In the genomic region with DNA sequence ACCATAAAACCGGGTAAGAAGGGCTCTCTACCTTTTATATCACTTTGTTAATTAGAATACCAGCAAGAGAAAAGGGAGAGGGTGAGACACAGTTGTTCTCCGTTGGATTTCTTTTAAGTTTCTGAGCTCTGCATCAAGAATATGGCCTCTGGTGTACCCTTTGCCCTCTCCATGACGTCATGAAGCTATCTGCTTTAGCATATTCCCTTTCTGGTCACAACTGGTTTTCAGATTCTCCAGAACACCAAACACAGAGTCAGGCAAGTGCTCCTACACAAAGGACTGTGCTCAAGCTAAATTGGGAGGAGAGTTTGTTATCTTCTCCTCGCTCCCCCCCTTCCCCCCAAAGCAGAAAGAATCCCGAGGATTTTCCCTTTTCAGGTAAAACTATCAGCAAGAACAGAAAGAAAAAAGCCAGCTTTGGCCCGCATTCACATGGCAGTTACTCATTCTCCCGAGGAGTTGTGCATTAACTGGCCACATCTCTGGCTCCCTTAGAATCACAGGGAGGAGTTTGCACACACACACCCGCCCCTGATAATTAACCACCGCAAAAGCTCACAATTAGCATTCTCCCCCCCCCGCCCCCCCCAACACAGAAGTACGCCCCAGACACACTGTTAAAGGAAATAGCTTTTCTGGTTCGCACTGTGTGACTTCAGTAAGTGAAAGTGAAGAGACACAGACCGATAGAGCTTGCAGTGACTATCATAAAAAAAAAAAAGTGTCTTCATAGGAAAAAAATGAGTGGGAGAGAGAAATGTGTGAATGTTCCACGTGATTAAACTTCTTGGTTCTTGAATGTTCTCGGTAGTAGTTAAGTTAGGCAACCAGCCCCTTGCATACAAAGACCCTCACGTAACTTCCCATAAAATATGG, we compare ENCODE assay signal across 8 mouse cellular contexts. TPM values are rescaled to one million over a fixed set of nuclear protein-coding genes. Genes with fewer than 3 reads are reported as not detected.
DNase-seq lines count a peak whose midpoint lies in the region; ATAC-seq and TF ChIP-seq lines count a peak whose summit lies in the region.

No protein-coding gene starts in this region.

- no peaks in the 10 kb centered on the region for H3K36me3 ChIP-seq in heart, embryonic 11.5 days (ENCODE audit: control insufficient read depth, insufficient read depth, low read length)
- no peaks in the 10 kb centered on the region for H3K36me3 ChIP-seq in embryonic facial prominence, embryonic 12.5 days
- H3K36me3 ChIP-seq in kidney, adult 2 months (ENCODE audit: control insufficient read depth, insufficient read depth, low read length) = no peaks in the 10 kb centered on the region
- no peaks in the 10 kb centered on the region for H3K36me3 ChIP-seq in midbrain, embryonic 13.5 days

- H3K27me3 ChIP-seq in heart, embryonic 11.5 days (ENCODE audit: control insufficient read depth, insufficient read depth, low read length) = no peaks in the 10 kb centered on the region
- H3K27me3 ChIP-seq in embryonic facial prominence, embryonic 12.5 days = 0 out of 2 replicates have a peak, but pooled peaks cover 3% of the 10 kb centered on the region
- peaks cover 4% of the 10 kb centered on the region for H3K27me3 ChIP-seq in kidney, adult 2 months (replicated peaks; ENCODE audit: control insufficient read depth, insufficient read depth, low read length)
- H3K27me3 ChIP-seq in midbrain, embryonic 13.5 days = peaks cover 17% of the 10 kb centered on the region

- no peak for TF ChIP-seq POLR2A in kidney, adult 2 months (IDR thresholded peaks at IDR 0.05; ENCODE audit: low read depth, low read length)

- no peak for DNase-seq in heart, adult 9 months (ENCODE audit: low spot score in 2 of 2)
- peak; percentile 86 for DNase-seq in kidney, adult 2 months
- no peak for DNase-seq in spleen, adult 18-20 months
- DNase-seq in spleen, postnatal 10 days (ENCODE audit: low spot score in 2 of 2) = no peak
- DNase-seq in urinary bladder, postnatal 4 days (ENCODE audit: low spot score in 2 of 2) = no peak

- H3K9ac ChIP-seq in heart, embryonic 11.5 days (ENCODE audit: low read depth, low read length) = peak overlapping the region; percentile 24
- peak overlapping the region; percentile 64 for H3K9ac ChIP-seq in embryonic facial prominence, embryonic 12.5 days
- peak overlapping the region; percentile 78 for H3K9ac ChIP-seq in midbrain, embryonic 13.5 days (replicated peaks)

- H3K27ac ChIP-seq in heart, embryonic 11.5 days (ENCODE audit: low read depth, low read length) = no peak overlapping the region
- no peak overlapping the region for H3K27ac ChIP-seq in embryonic facial prominence, embryonic 12.5 days
- H3K27ac ChIP-seq in kidney, adult 2 months (ENCODE audit: insufficient read depth, low read depth, low read length) = peak overlapping the region; percentile 83; the same call in 1 of the 2 replicates
- H3K27ac ChIP-seq in midbrain, embryonic 13.5 days = 0 out of 2 replicates have a peak overlapping the region, but pooled peaks have one; percentile 86

- H3K4me1 ChIP-seq in heart, embryonic 11.5 days (ENCODE audit: control insufficient read depth, insufficient read depth, low read length) = 0 out of 2 replicates have a peak, but pooled peaks cover 2% of the 10 kb centered on the region
- H3K4me1 ChIP-seq in embryonic facial prominence, embryonic 12.5 days = peaks cover 10% of the 10 kb centered on the region; the same call in 1 of the 2 replicates
- peaks cover 5% of the 10 kb centered on the region; the same call in 1 of the 2 replicates for H3K4me1 ChIP-seq in kidney, adult 2 months (ENCODE audit: control insufficient read depth, insufficient read depth, low read length)
- peaks cover 30% of the 10 kb centered on the region for H3K4me1 ChIP-seq in midbrain, embryonic 13.5 days (replicated peaks)

- H3K4me3 ChIP-seq in heart, embryonic 11.5 days (ENCODE audit: low read depth, low read length) = peak overlapping the region; percentile 63
- peak overlapping the region; percentile 60 for H3K4me3 ChIP-seq in embryonic facial prominence, embryonic 12.5 days
- H3K4me3 ChIP-seq in kidney, adult 2 months (ENCODE audit: insufficient read depth, low read depth, low read length) = peak overlapping the region; percentile 51
- H3K4me3 ChIP-seq in midbrain, embryonic 13.5 days (replicated peaks) = peak overlapping the region; percentile 69

- TF ChIP-seq CTCF in kidney, adult 2 months (conservative IDR thresholded peaks at IDR 0.05; ENCODE audit: insufficient read depth, insufficient read length, low read depth, low read length) = no peak

- WGBS in heart, embryonic 11.5 days (ENCODE audit: insufficient replicate concordance) = 7% methylated on average over 16 of the region's 16 CpGs
- WGBS in embryonic facial prominence, embryonic 12.5 days = 5% methylated on average over 16 of the region's 16 CpGs
- 5% methylated on average over 16 of the region's 16 CpGs for WGBS in kidney, adult 2 months
- 3% methylated on average over 16 of the region's 16 CpGs for WGBS in midbrain, embryonic 13.5 days

- no peak for ATAC-seq in heart, embryonic 11.5 days (replicated peaks; ENCODE audit: insufficient number of reproducible peaks, low FRiP score, low TSS enrichment)
- no peak for ATAC-seq in embryonic facial prominence, embryonic 12.5 days (ENCODE audit: insufficient number of reproducible peaks, insufficient read depth, low FRiP score, low TSS enrichment)
- no peak for ATAC-seq in midbrain, embryonic 13.5 days

- H3K9me3 ChIP-seq in heart, embryonic 11.5 days (replicated peaks; ENCODE audit: control insufficient read depth, low read length) = no peaks in the 10 kb centered on the region
- H3K9me3 ChIP-seq in embryonic facial prominence, embryonic 12.5 days = no peaks in the 10 kb centered on the region
- no peaks in the 10 kb centered on the region for H3K9me3 ChIP-seq in midbrain, embryonic 13.5 days

- peak overlapping the region; percentile 91 for H3K4me2 ChIP-seq in heart, embryonic 11.5 days
- peak overlapping the region; percentile 88 for H3K4me2 ChIP-seq in embryonic facial prominence, embryonic 12.5 days (replicated peaks)
- peak overlapping the region; percentile 87 for H3K4me2 ChIP-seq in midbrain, embryonic 13.5 days (replicated peaks)

RNA-seq across cellular contexts. Expression of gene Cdh6, which starts 1.8 kb away (rescaled TPM):
- polyA plus RNA-seq in heart, embryonic 11.5 days (2014; fragmentation: Nextera tagmentation; extraction: Ambion mirVana) = 2.2 and 2.7 TPM in 2 replicates
- 15.3 and 17.5 TPM in 2 replicates for polyA plus RNA-seq in embryonic facial prominence, embryonic 12.5 days (2016; fragmentation: Nextera tagmentation; extraction: Ambion mirVana)
- 1.8 TPM in 2 replicates for polyA plus RNA-seq in kidney, adult 2 months (2012; rRNA removed)
- 8.7 and 10.2 TPM in 2 replicates for polyA plus RNA-seq in midbrain, embryonic 13.5 days (2015; fragmentation: Nextera tagmentation; extraction: Ambion mirVana)

Comparison
In these comparisons a context has a peak if more than half of its experiments do, and no peak if none do; other contexts are left out.
1. H3K27ac ChIP-seq: peak in kidney, adult 2 months (single experiment) and midbrain, embryonic 13.5 days (single experiment); none in heart, embryonic 11.5 days (single experiment) and embryonic facial prominence, embryonic 12.5 days (single experiment).
2. H3K9ac ChIP-seq: peak in every context shown above with its lines; median percentile 78 in midbrain, embryonic 13.5 days; 64 in embryonic facial prominence, embryonic 12.5 days; 24 in heart, embryonic 11.5 days.
3. Peak in every context shown above with its lines, with median percentiles within 50 percentile points of each other: H3K4me2 ChIP-seq and H3K4me3 ChIP-seq.